Mouse (Mus musculus) testis, adult 2 months (tissue): ENCODE data around the gene Cnot1.

Source experiments
- CTCF ChIP-seq: fragments of 200-500 bp; IDR thresholded peaks from 2 replicates; pipeline ENCODE4 v1.5.1; 2012; ENCODE audit warnings: low read depth, mild to moderate bottlenecking, inconsistent platforms, low read length, moderate library complexity; ENCODE audit not compliant: control insufficient read depth, insufficient read depth, insufficient replicate concordance
- POLR2A ChIP-seq: fragments of 200-500 bp; IDR thresholded peaks from 2 replicates; pipeline ENCODE4 v1.6.1; 2012; ENCODE audit warnings: low read depth, mild to moderate bottlenecking, inconsistent platforms, low read length, moderate library complexity; ENCODE audit not compliant: control insufficient read depth

DNA sequence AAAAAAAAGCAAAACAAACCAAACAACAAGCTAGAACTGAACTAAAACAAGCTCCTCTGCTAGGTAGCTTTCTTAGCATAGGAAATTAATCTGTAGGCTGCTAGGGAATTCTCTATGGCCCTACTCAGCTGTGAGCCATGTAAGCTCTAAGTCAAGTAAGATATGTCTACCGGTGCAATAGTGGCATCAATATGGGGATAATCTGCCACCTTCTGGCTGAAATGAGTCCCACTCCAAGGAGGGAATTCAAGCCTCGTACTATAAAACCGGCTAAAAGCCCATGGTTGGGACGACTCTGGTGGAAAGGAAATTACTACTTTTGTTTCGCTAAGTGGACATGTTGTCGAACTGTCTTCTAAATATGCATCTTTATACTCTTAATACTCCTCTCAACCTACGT lies 68.7 kb downstream of the Cnot1 start:
- TF ChIP-seq CTCF: no peak
- TF ChIP-seq POLR2A: no peak
